Mouse (Mus musculus) heart, embryonic 14.5 days (tissue): Measurements from ENCODE around the gene Upk3a. TPM values are rescaled to one million over a fixed set of nuclear protein-coding genes. Genes with fewer than 3 reads are reported as not detected.

ENCODE experiments used
- ATAC-seq: fragments of 200-750 bp; cut with Nextera tagmentation; 2 replicates; pipeline ENCODE4 v1.8.0; 2017; ENCODE audit warnings: low read depth, moderate TSS enrichment; ENCODE audit not compliant: insufficient number of reproducible peaks, insufficient read depth, low FRiP score
- H3K27ac ChIP-seq, 2 experiments: fragments of 200-500 bp in 1 of 2; fragments of 300-500 bp in 1 of 2; sonication (generic) in 1 of 2; replicated peaks in 1 of 2; 2 replicates each; pipeline ENCODE4 v1.5.1; 2012 to 2014; ENCODE audit warnings: low read depth in 2 of 2, low read length in 2 of 2, control low read depth in 1 of 2, mild to moderate bottlenecking in 1 of 2, mixed read lengths in 1 of 2; ENCODE audit not compliant: control insufficient read depth in 1 of 2, insufficient read depth in 1 of 2
- H3K27me3 ChIP-seq: fragments of 300-500 bp; sonication (generic); 2 replicates; pipeline ENCODE4 v1.6.1; 2014; ENCODE audit warnings: mild to moderate bottlenecking, low read length, control low read depth; ENCODE audit not compliant: control insufficient read depth, insufficient read depth
- H3K36me3 ChIP-seq: fragments of 300-500 bp; sonication (generic); 2 replicates; pipeline ENCODE4 v1.6.1; 2014; ENCODE audit warnings: mild to moderate bottlenecking, control low read depth, low read length, mixed read lengths; ENCODE audit not compliant: control insufficient read depth, insufficient read depth
- H3K4me1 ChIP-seq, 2 experiments: fragments of 200-500 bp in 1 of 2; fragments of 300-500 bp in 1 of 2; sonication (generic) in 1 of 2; 2 replicates each; pipeline ENCODE4 v1.6.1; 2012 to 2014; ENCODE audit warnings: low read length in 2 of 2, control low read depth in 1 of 2, mixed read lengths in 1 of 2; ENCODE audit not compliant: control insufficient read depth in 2 of 2, insufficient read depth in 2 of 2
- H3K4me2 ChIP-seq: fragments of 300-500 bp; sonication (generic); 2 replicates; pipeline ENCODE4 v1.6.1; 2014; ENCODE audit warnings: mild to moderate bottlenecking, low read length
- H3K4me3 ChIP-seq, 2 experiments: fragments of 200-500 bp in 1 of 2; fragments of 300-500 bp in 1 of 2; sonication (generic) in 1 of 2; 2 replicates each; pipeline ENCODE4 v1.5.1; 2012 to 2014; ENCODE audit warnings: low read length in 2 of 2, mild to moderate bottlenecking in 2 of 2, control low read depth in 1 of 2, low read depth in 1 of 2, moderate library complexity in 1 of 2; ENCODE audit not compliant: control insufficient read depth in 1 of 2, insufficient read depth in 1 of 2
- H3K9ac ChIP-seq: fragments of 300-500 bp; sonication (generic); 2 replicates; pipeline ENCODE4 v1.6.1; 2014; ENCODE audit warnings: mild to moderate bottlenecking, low read length
- H3K9me3 ChIP-seq: fragments of 300-500 bp; sonication (generic); 2 replicates; pipeline ENCODE4 v1.6.1; 2016; ENCODE audit warnings: low read length, control low read depth; ENCODE audit not compliant: control insufficient read depth
- WGBS: fragments of 180-500 bp; shearing (Covaris S2); extraction: QIAGEN DNeasy Blood & Tissue Kit; methylation state at CpG from one replicate; pipeline ENCODE4 v1.1.7; 2014; 5-methylcytosine and 5-hydroxymethylcytosine counted together
- polyA plus RNA-seq: library from polyadenylated mRNA; unstranded; fragments of >200 nt; fragmentation: Nextera tagmentation; extraction: Ambion mirVana; gene quantifications from 2 replicates; pipeline ENCODE4 v1.2.1, GENCODE M21; 2014

Gene Upk3a
- polyA plus RNA-seq, 1 experiment from 2014 or later, result not detected

DNA sequence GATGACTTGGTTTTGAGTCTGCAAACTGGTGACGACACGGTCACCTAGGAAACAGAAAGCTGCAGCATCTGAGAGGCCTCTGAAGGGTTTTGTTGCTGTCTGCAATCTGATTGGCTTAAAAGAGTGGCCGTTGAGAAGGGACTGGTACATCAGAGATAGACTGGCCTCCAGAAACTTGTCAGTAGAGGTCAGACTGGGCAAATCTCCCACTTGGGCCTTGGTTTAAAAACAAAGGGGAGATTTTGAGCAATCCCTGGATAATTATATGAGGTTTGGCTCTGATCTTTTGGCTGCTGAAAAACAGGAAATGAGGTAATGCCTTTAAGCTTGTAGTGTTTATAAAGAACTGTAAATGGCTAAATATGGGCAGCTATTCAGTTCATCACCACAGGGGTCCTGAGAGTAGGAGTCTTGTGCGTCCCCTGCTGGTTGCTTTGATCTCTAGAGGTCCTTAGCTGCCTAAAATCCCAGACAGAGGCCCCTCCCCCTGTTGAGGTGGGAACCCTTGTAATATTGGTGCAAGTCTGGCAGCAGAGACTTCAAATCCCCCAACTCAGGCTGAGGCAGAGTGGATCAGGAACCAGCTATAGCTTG lies 25.5 kb downstream of the Upk3a start:
- H3K36me3 ChIP-seq, result peaks cover 21% of the 10 kb centered on the region
- H3K27ac ChIP-seq, result peak overlapping the region; percentile 72 to 78
- WGBS, result 9% methylated on average over 4 of the region's 4 CpGs
- H3K4me3 ChIP-seq, result no peak overlapping the region
- ATAC-seq, result peak; percentile 65
- no peaks in the 10 kb centered on the region for H3K9me3 ChIP-seq
- H3K4me1 ChIP-seq, result peaks cover 19 to 36% of the 10 kb centered on the region in 2 experiments
- peak overlapping the region; percentile 11; the same call in 1 of the 2 replicates for H3K4me2 ChIP-seq
- H3K27me3 ChIP-seq, result no peaks in the 10 kb centered on the region
- H3K9ac ChIP-seq, result no peak overlapping the region; the same call in 1 of the 2 replicates

GRCm38 (mm10) chr15:85043116-85043515 lies 26.2 kb downstream of the Upk3a start:
- peak overlapping the region; percentile 21 for H3K9ac ChIP-seq
- peaks cover 27% of the 10 kb centered on the region for H3K36me3 ChIP-seq
- H3K9me3 ChIP-seq, result no peaks in the 10 kb centered on the region
- peaks cover 15 to 32% of the 10 kb centered on the region in 2 experiments for H3K4me1 ChIP-seq
- peak overlapping the region; percentile 11; the same call in 1 of the 2 replicates for H3K4me2 ChIP-seq
- ATAC-seq, result no peak
- H3K4me3 ChIP-seq, result no peak overlapping the region
- peak overlapping the region; percentile 72 to 78 for H3K27ac ChIP-seq
- no peaks in the 10 kb centered on the region for H3K27me3 ChIP-seq
- 51% methylated on average over 5 of the region's 5 CpGs for WGBS

DNA sequence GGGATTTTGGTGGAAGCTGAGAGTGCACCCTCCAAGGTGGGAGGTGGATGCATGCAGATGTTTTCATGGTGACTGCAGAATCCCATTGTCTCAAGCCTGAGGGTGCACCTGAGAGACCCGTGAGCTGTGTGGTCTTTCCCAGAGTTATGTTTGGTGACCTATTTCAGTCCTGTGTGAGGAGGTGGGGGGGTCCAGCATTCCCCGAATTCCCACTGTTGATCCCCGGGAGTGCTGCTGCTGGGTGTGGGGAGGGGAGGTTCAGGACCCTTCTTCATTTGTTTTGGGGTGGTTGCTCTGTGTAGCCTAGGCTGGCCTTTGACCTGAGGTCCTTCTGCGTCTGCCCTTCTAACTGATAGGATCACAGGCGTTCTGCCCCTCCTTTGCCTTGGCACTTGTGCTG lies 26.8 kb downstream of the Upk3a start:
- 71% methylated on average over 5 of the region's 5 CpGs for WGBS
- Histone ChIP-seq H3K9me3 (no peaks in the 10 kb centered on the region), H3K36me3 (peaks cover 34% of the 10 kb centered on the region), H3K27ac (peak overlapping the region in 1 of 2 experiments; percentile 72; a peak in 1 of 4 replicates), H3K27me3 (no peaks in the 10 kb centered on the region), H3K4me3 (no peak overlapping the region), H3K4me2 (no peak overlapping the region; the same call in 1 of the 2 replicates), H3K9ac (no peak overlapping the region; the same call in 1 of the 2 replicates), H3K4me1 (peaks cover 15 to 32% of the 10 kb centered on the region in 2 experiments)
- no peak for ATAC-seq

- no peak overlapping the region for H3K27ac ChIP-seq
- H3K4me1 ChIP-seq, result peaks cover 14 to 24% of the 10 kb centered on the region in 2 experiments
- peaks cover 60% of the 10 kb centered on the region for H3K36me3 ChIP-seq
- 88% methylated on average over 14 of the region's 14 CpGs for WGBS
- H3K4me3 ChIP-seq, result no peak overlapping the region
- H3K9ac ChIP-seq, result no peak overlapping the region
- no peak overlapping the region for H3K4me2 ChIP-seq
- H3K9me3 ChIP-seq, result no peaks in the 10 kb centered on the region
- ATAC-seq, result no peak
- no peaks in the 10 kb centered on the region for H3K27me3 ChIP-seq
Observed at GRCm38 (mm10) chr15:85046230-85046950, 29.4 kb downstream of the Upk3a start.

GRCm38 (mm10) chr15:85047865-85048264 lies 30.9 kb downstream of the Upk3a start:
- no peak for ATAC-seq
- WGBS, result 88% methylated on average over 4 of the region's 4 CpGs
- H3K4me3 ChIP-seq, result no peak overlapping the region
- H3K27ac ChIP-seq, result no peak overlapping the region
- H3K27me3 ChIP-seq, result no peaks in the 10 kb centered on the region
- peaks cover 7 to 10% of the 10 kb centered on the region in 2 experiments; a peak in 3 of 4 replicates for H3K4me1 ChIP-seq
- no peaks in the 10 kb centered on the region for H3K9me3 ChIP-seq
- peaks cover 74% of the 10 kb centered on the region for H3K36me3 ChIP-seq
- H3K9ac ChIP-seq, result no peak overlapping the region
- no peak overlapping the region for H3K4me2 ChIP-seq

DNA sequence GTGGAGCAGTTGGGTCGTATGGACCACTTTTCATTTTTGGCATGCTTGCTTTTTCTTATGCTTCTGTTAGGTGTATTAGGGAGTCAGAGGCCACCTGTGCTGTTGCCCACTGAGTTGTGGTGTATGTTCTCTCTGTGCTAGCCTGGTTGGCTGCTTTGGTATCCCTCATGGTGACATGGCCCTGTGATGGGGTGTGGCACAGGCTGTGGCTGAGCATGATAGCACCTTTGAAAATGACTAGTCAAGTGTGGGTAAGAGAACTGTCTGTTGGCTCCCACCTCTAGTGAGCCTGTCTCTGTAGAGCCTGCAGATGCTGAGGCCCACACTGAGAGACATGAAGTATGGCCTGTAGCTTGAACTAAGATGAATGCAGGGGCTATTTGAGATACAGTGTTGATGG lies 32.8 kb downstream of the Upk3a start:
- peaks cover 88% of the 10 kb centered on the region for H3K36me3 ChIP-seq
- no peak overlapping the region for H3K9ac ChIP-seq
- no peak overlapping the region for H3K4me3 ChIP-seq
- H3K27me3 ChIP-seq, result no peaks in the 10 kb centered on the region
- no peak overlapping the region for H3K4me2 ChIP-seq
- H3K9me3 ChIP-seq, result no peaks in the 10 kb centered on the region
- 93% methylated on average over 1 of the region's 1 CpGs for WGBS
- H3K4me1 ChIP-seq, result no peaks in the 10 kb centered on the region
- no peak overlapping the region for H3K27ac ChIP-seq
- ATAC-seq, result no peak

DNA sequence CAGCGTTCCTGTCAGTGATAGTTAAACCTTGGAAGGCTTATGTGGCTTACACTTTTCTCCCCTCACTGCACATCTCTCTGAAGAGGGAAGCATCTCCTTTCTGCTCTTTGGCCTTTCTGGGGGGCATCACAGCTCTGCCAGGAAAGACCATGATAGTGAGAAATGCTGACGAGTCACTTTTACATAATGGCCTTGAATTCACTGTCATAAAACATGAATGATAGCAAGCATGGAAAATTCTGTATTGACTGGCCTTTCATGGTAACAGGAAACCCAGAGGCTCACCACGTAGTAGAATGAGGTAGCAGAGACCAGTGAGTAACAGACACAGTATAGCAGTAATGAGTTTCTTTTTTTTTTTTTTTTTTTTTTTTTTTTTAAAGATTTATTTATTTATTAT lies 37.2 kb downstream of the Upk3a start:
- H3K36me3 ChIP-seq, result peaks cover 75% of the 10 kb centered on the region

More for the DNA sequence above, 37.2 kb downstream of the Upk3a start:
- Histone ChIP-seq H3K9me3 (no peaks in the 10 kb centered on the region), H3K4me3 (no peak overlapping the region), H3K4me1 (no peaks in the 10 kb centered on the region), H3K27ac (no peak overlapping the region), H3K27me3 (no peaks in the 10 kb centered on the region), H3K4me2 (no peak overlapping the region), H3K9ac (no peak overlapping the region)
- no peak for ATAC-seq
- 90% methylated on average over 3 of the region's 3 CpGs for WGBS
